Mouse (Mus musculus) E14TG2a.4 (cell line): ENCODE data around the gene Rsph1.
"Not testable (repeated sequence)": the region's sequence is repeated elsewhere in the genome, so short reads cannot be mapped to it uniquely, and the experiment has no call there.

ENCODE experiments used
- H3K27me3 ChIP-seq: 2 replicates; pipeline ENCODE4 v1.6.1; 2014; ENCODE audit warnings: low read length, control low read depth; ENCODE audit not compliant: insufficient read depth
- H3K36me3 ChIP-seq: 2 replicates; pipeline ENCODE4 v1.6.1; 2014; ENCODE audit warnings: low read length, control low read depth; ENCODE audit not compliant: insufficient read depth
- H3K4me1 ChIP-seq: replicated peaks from 2 replicates; pipeline ENCODE4 v1.6.1; 2014; ENCODE audit warnings: low read depth, low read length, control low read depth
- H3K4me3 ChIP-seq: replicated peaks from 2 replicates; pipeline ENCODE4 v1.5.1; 2014; ENCODE audit warnings: mild to moderate bottlenecking, low read length
- H3K9me3 ChIP-seq: 2 replicates; pipeline ENCODE4 v1.6.1; 2014; ENCODE audit warnings: low read length, control low read depth
- CTCF ChIP-seq: conservative IDR thresholded peaks from 2 replicates; pipeline ENCODE4 v1.5.1; 2014; ENCODE audit warnings: low read length
- NANOG ChIP-seq: IDR thresholded peaks from 2 replicates; pipeline ENCODE4 v1.6.1; 2014; ENCODE audit warnings: borderline replicate concordance, low read length, mixed read lengths
- POU5F1 ChIP-seq: IDR thresholded peaks from 2 replicates; pipeline ENCODE4 v1.6.1; 2014; ENCODE audit warnings: low read length, borderline replicate concordance

The Rsph1 gene

GRCm38 (mm10) chr17:31275181-31275580 lies 2.0 kb downstream of the Rsph1 start:
- no peak for TF ChIP-seq POU5F1
- TF ChIP-seq NANOG: no peak
- TF ChIP-seq CTCF: no peak
- Histone ChIP-seq H3K27me3 (no peaks in the 10 kb centered on the region), H3K4me1 (peaks cover 58% of the 10 kb centered on the region), H3K9me3 (no peaks in the 10 kb centered on the region), H3K4me3 (no peak overlapping the region), H3K36me3 (no peaks in the 10 kb centered on the region)

- TF ChIP-seq POU5F1 (no peak), NANOG (no peak), CTCF (no peak)
- H3K4me3 ChIP-seq: no peak overlapping the region
Measured at GRCm38 (mm10) chr17:31273631-31274030, 3.6 kb downstream of the Rsph1 start.

GRCm38 (mm10) chr17:31272416-31273165 lies 4.6 kb downstream of the Rsph1 start:
- H3K9me3 ChIP-seq: no peaks in the 10 kb centered on the region
- H3K27me3 ChIP-seq: no peaks in the 10 kb centered on the region
- no peak overlapping the region for H3K4me3 ChIP-seq
- H3K4me1 ChIP-seq: peaks cover 69% of the 10 kb centered on the region
- TF ChIP-seq NANOG (no peak), CTCF (no peak), POU5F1 (no peak)
- no peaks in the 10 kb centered on the region for H3K36me3 ChIP-seq

More at GRCm38 (mm10) chr17:31273631-31274030, 3.6 kb downstream of the Rsph1 start:
- H3K9me3 ChIP-seq: no peaks in the 10 kb centered on the region
- no peaks in the 10 kb centered on the region for H3K36me3 ChIP-seq
- no peaks in the 10 kb centered on the region for H3K27me3 ChIP-seq
- peaks cover 67% of the 10 kb centered on the region for H3K4me1 ChIP-seq

GRCm38 (mm10) chr17:31271136-31271851 lies 5.9 kb downstream of the Rsph1 start:
- Histone ChIP-seq H3K27me3 (no peaks in the 10 kb centered on the region), H3K9me3 (no peaks in the 10 kb centered on the region), H3K4me1 (peaks cover 70% of the 10 kb centered on the region), H3K4me3 (no peak overlapping the region), H3K36me3 (no peaks in the 10 kb centered on the region)
- TF ChIP-seq NANOG (no peak), POU5F1 (no peak), CTCF (no peak)

- H3K27me3 ChIP-seq, H3K9me3 ChIP-seq, H3K36me3 ChIP-seq, H3K4me3 ChIP-seq: not testable (repeated sequence)
- H3K4me1 ChIP-seq: peaks cover 73% of the 10 kb centered on the region
Measured at GRCm38 (mm10) chr17:31270736-31271135, 6.4 kb downstream of the Rsph1 start.

- Histone ChIP-seq H3K27me3 (no peaks in the 10 kb centered on the region), H3K4me3 (no peak overlapping the region), H3K4me1 (peaks cover 76% of the 10 kb centered on the region), H3K9me3 (no peaks in the 10 kb centered on the region), H3K36me3 (no peaks in the 10 kb centered on the region)
- no peak for TF ChIP-seq POU5F1
- TF ChIP-seq NANOG: no peak
- no peak for TF ChIP-seq CTCF
Measured at GRCm38 (mm10) chr17:31270246-31270645, 6.9 kb downstream of the Rsph1 start.

GRCm38 (mm10) chr17:31269761-31270160 lies 7.4 kb downstream of the Rsph1 start:
- no peaks in the 10 kb centered on the region for H3K9me3 ChIP-seq
- H3K4me3 ChIP-seq: no peak overlapping the region
- H3K27me3 ChIP-seq: no peaks in the 10 kb centered on the region
- peaks cover 78% of the 10 kb centered on the region for H3K4me1 ChIP-seq
- TF ChIP-seq POU5F1: no peak
- TF ChIP-seq CTCF: no peak
- no peak for TF ChIP-seq NANOG
- no peaks in the 10 kb centered on the region for H3K36me3 ChIP-seq

GRCm38 (mm10) chr17:31268016-31268415 lies 9.2 kb downstream of the Rsph1 start:
- Histone ChIP-seq H3K9me3 (no peaks in the 10 kb centered on the region), H3K27me3 (no peaks in the 10 kb centered on the region), H3K36me3 (no peaks in the 10 kb centered on the region), H3K4me3 (peak overlapping the region; percentile 20; the same call in 1 of the 2 replicates), H3K4me1 (peaks cover 92% of the 10 kb centered on the region)
- TF ChIP-seq NANOG (no peak), CTCF (no peak), POU5F1 (no peak)
